Mouse (Mus musculus) hindbrain, embryonic 15.5 days (tissue): ENCODE data around the gene Hinfp. TPM values are rescaled to one million over a fixed set of nuclear protein-coding genes. Genes with fewer than 3 reads are reported as not detected.
"Not testable (repeated sequence)": the region's sequence is repeated elsewhere in the genome, so short reads cannot be mapped to it uniquely, and the experiment has no call there.

Experiments used
- ATAC-seq: fragments of 200-750 bp; cut with Nextera tagmentation; 2 replicates; pipeline ENCODE4 v1.8.0; 2017; ENCODE audit warnings: low read depth, moderate number of reproducible peaks, moderate TSS enrichment; ENCODE audit not compliant: low FRiP score
- H3K27ac ChIP-seq: fragments of 300-500 bp; sonication (generic); replicated peaks from 2 replicates; pipeline ENCODE4 v1.5.1; 2015; ENCODE audit warnings: mild to moderate bottlenecking, inconsistent platforms
- H3K27me3 ChIP-seq: fragments of 300-500 bp; sonication (generic); 2 replicates; pipeline ENCODE4 v1.6.1; 2015; ENCODE audit warnings: control low read depth, inconsistent platforms
- H3K36me3 ChIP-seq: fragments of 300-500 bp; sonication (generic); 2 replicates; pipeline ENCODE4 v1.6.1; 2015; ENCODE audit warnings: control low read depth, inconsistent platforms
- H3K4me1 ChIP-seq: fragments of 300-500 bp; sonication (generic); replicated peaks from 2 replicates; pipeline ENCODE4 v1.6.1; 2015; ENCODE audit warnings: control low read depth, inconsistent platforms
- H3K4me2 ChIP-seq: fragments of 300-500 bp; sonication (generic); 2 replicates; pipeline ENCODE4 v1.6.1; 2015; ENCODE audit warnings: moderate library complexity, mild to moderate bottlenecking, inconsistent platforms
- H3K4me3 ChIP-seq: fragments of 300-500 bp; sonication (generic); 2 replicates; pipeline ENCODE4 v1.5.1; 2015; ENCODE audit warnings: mild to moderate bottlenecking, inconsistent platforms
- H3K9ac ChIP-seq: fragments of 300-500 bp; sonication (generic); 2 replicates; pipeline ENCODE4 v1.6.1; 2015; ENCODE audit warnings: inconsistent platforms
- H3K9me3 ChIP-seq: fragments of 300-500 bp; sonication (generic); 2 replicates; pipeline ENCODE4 v1.6.1; 2016; ENCODE audit warnings: control low read depth, inconsistent platforms
- WGBS: fragments of 180-500 bp; shearing (Covaris S2); methylation state at CpG from one replicate; pipeline ENCODE4 v1.1.7; 2015; 5-methylcytosine and 5-hydroxymethylcytosine counted together
- polyA plus RNA-seq: library from polyadenylated mRNA; unstranded; fragments of >200 nt; fragmentation: Nextera tagmentation; extraction: Ambion mirVana; gene quantifications from 2 replicates; pipeline ENCODE4 v1.2.1, GENCODE M21; 2015

Hinfp gene
- polyA plus RNA-seq, 1 experiment from 2014 or later, result 28.8 TPM

DNA sequence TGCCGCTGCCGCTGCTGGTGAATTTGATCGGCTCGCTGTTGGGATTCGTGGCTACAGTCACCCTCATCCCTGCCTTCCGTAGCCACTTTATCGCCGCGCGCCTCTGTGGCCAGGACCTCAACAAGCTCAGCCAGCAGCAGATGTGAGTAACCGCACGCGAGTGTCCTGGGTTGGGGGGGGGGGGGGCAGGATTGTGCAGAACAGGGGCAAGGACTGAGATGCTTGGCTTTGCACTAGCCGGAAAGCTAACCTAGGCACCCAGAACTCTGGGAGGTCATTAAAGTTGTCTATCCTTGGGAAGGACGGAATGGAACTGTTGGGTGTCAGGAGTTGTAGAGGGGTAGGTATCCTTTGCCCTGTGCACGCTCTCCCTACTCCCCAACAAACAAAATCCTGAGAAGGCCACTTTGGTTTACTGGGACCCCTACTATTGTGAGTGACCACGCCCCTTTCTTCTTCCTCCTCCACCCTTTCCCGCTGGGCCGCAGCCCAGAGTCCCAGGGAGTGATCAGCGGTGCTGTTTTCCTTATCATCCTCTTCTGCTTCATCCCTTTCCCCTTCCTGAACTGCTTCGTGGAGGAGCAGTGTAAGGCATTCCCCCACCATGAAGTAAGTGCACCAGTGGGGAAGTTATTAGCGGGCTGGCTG, 21.7 kb upstream of the Hinfp start:
- H3K9ac ChIP-seq, result peak overlapping the region; percentile 71
- ATAC-seq, result peak; percentile 33
- H3K4me1 ChIP-seq, result peaks cover 15% of the 10 kb centered on the region
- peak overlapping the region; percentile 88 for H3K27ac ChIP-seq
- H3K27me3 ChIP-seq, result no peaks in the 10 kb centered on the region
- no peaks in the 10 kb centered on the region for H3K9me3 ChIP-seq
- H3K36me3 ChIP-seq, result peaks cover 29% of the 10 kb centered on the region
- peak overlapping the region; percentile 66 for H3K4me3 ChIP-seq
- peak overlapping the region; percentile 73 for H3K4me2 ChIP-seq
- under 1% methylated on average over 22 of the region's 22 CpGs for WGBS

DNA sequence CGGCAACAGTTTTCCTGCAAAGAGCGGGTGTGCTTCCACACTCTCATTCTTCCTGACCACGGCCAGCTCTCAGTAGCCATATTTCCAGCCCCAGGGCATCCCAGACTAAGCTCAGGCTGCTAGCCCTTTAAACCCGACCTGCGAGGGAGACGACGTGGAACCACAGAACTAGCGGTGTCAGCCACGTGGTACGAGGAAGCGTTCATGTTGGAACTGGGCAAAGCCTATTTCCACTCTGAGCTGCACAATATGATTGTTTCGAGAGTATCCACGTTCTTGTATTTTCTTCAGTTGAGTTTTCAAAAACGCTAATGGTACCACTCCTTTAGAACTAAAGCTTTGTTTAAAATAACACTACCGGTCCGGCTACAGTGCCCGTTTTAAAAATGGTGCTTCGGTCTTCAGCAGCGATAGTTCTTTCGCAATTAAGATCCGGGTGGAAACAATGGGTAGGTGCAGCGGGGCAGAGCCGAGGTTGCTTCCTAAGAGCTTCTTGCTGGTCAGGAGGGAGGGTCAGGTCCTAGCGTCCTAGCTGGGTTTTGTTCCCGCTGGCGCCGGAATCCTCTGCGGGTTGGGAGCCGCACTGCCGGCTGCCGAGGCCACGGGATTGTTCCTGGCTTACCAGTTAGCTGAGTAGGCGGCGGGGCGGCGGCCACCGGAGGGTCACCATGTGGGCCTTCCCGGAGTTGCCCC, 21.0 kb upstream of the Hinfp start:
- peak; percentile 94 for ATAC-seq
- H3K9me3 ChIP-seq, result no peaks in the 10 kb centered on the region
- H3K27ac ChIP-seq, result peak overlapping the region; percentile 88
- H3K9ac ChIP-seq, result peak overlapping the region; percentile 71
- H3K27me3 ChIP-seq, result no peaks in the 10 kb centered on the region
- peak overlapping the region; percentile 73 for H3K4me2 ChIP-seq
- under 1% methylated on average over 37 of the region's 38 CpGs for WGBS
- peaks cover 15% of the 10 kb centered on the region for H3K4me1 ChIP-seq
- H3K36me3 ChIP-seq, result peaks cover 23% of the 10 kb centered on the region
- peak overlapping the region; percentile 66 for H3K4me3 ChIP-seq

DNA sequence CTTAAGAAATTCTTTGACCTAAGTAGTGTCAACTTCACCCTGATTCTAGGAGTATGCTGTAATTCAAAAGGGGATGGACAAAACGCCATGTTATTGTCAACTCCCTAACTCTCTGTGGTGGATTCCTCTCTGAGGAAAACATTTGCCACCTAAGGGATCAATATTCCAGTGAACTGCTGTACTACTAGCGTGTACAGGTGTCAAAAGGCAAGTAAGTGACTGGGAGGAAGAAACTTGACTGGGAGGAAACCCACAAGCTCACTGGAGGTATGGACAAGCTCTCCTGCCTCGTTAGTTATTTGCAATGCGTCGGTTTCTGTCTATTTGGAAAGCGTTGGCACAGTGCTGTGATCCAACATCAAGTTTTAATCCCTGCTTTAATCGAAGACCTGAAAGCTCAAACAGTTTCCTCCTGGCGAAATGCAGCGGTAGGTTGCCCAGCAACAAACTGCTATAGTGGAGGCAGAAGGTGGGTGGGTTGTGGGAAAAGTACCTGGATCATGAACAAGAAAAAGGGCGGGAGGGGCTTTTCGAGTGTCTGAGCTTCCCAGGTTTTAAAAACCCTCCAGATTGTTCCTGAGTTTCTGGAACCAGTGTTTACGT, 20.4 kb upstream of the Hinfp start, which contains the start of gene Dpagt1:
Gene Dpagt1 (plus strand): TSS at position 252 of the 603 bp plus-strand sequence.
- ATAC-seq, result peak; percentile 68
- WGBS, result 4% methylated on average over 12 of the region's 12 CpGs

DNA sequence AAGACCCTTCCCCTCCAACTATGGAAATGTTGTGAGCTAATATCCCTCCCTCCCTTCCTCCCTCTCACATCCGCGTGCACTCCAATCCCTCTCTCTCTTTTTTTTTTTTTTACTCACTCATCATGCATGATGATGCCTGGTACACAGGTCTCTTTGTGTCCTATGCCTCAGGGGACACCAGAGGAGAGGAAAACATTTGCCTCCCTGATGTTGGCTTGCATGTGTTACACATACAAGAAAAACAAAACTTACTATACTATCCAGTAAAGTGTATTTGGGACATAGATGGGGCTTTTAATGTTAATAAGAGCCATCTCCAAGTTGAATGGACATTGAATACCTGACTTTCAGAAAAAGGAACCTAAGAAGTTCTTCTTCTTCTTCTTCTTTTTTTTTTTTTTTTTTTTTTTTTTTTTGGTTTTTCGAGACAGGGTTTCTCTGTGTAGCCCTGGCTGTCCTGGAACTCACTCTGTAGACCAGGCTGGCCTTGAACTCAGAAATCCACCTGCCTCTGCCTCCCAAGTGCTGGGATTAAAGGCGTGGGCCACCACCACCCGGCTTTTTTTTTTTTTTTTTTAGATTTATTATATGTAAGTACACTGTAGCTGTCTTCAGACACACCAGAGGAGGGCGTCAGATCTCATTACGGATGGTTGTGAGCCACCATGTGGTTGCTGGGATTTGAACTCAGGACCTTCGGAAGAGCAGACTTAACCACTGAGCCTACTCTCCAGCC, 19.7 kb upstream of the Hinfp start:
- Histone ChIP-seq H3K27ac (peak overlapping the region; percentile 88; the same call in 1 of the 2 replicates), H3K36me3 (peaks cover 12% of the 10 kb centered on the region; the same call in 1 of the 2 replicates), H3K4me2 (peak overlapping the region; percentile 73), H3K4me1 (peaks cover 21% of the 10 kb centered on the region)
- not testable (repeated sequence) for ATAC-seq, H3K4me3 ChIP-seq, H3K9ac ChIP-seq, H3K27me3 ChIP-seq, H3K9me3 ChIP-seq
- 62% methylated on average over 7 of the region's 8 CpGs for WGBS

More for the DNA sequence above, 20.4 kb upstream of the Hinfp start, which contains the start of gene Dpagt1:
- Histone ChIP-seq H3K27me3 (no peaks in the 10 kb centered on the region), H3K27ac (peak within 1 kb of the TSS; percentile 88), H3K4me1 (peaks cover 18% of the 10 kb centered on the region), H3K36me3 (peaks cover 18% of the 10 kb centered on the region; the same call in 1 of the 2 replicates), H3K4me2 (peak within 1 kb of the TSS; percentile 73), H3K4me3 (peak within 1 kb of the TSS; percentile 66), H3K9me3 (no peaks in the 10 kb centered on the region), H3K9ac (peak within 1 kb of the TSS; percentile 71)

DNA sequence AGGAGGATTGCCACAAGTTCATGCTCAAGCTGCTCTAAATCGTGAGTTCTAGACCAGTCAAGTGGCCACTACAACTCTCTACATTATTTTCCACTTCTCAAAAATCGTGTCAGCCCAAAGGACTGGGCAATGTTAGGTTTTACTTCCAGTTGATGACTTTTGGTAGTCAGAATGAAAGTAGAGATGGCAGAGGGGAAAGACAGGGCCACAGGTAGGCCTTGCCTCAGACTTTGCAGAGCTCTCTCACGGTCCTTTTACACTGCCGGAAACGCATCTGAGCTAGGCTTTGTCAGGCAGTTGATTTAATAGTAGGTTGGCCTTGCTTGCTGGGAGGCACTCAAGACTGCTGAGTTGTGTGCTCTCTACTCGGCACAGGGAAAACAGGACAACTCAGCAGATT, 18.7 kb upstream of the Hinfp start:
- no peak for ATAC-seq
- peaks cover 4% of the 10 kb centered on the region; the same call in 1 of the 2 replicates for H3K36me3 ChIP-seq
- H3K4me2 ChIP-seq, result no peak overlapping the region
- no peaks in the 10 kb centered on the region for H3K27me3 ChIP-seq
- H3K4me1 ChIP-seq, result peaks cover 25% of the 10 kb centered on the region
- no peak overlapping the region for H3K9ac ChIP-seq
- H3K9me3 ChIP-seq, result no peaks in the 10 kb centered on the region
- WGBS, result 76% methylated on average over 6 of the region's 6 CpGs
- no peak overlapping the region for H3K27ac ChIP-seq
- no peak overlapping the region for H3K4me3 ChIP-seq

DNA sequence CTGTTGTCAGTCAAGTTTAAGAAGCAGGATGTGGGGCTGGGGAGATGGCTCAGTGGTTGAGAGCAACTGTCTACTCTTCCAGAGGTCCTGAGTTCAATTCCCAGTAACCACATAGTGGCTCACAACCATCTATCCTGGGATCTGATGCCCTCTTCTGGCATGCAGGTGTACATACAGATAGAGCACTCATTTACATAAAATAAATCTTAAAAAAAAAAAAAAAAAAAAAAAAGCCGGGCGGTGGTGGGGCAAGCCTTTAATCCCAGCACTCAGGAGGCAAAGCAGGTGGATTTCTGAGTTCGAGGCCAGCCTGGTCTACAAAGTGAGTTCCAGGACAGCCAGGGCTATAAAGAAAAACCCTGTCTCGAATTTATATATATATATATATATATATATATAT, 18.2 kb upstream of the Hinfp start:
- H3K36me3 ChIP-seq, H3K4me2 ChIP-seq, H3K4me3 ChIP-seq, H3K9me3 ChIP-seq, H3K27ac ChIP-seq, H3K27me3 ChIP-seq, ATAC-seq, H3K9ac ChIP-seq: not testable (repeated sequence)
- H3K4me1 ChIP-seq, result peaks cover 30% of the 10 kb centered on the region
- 68% methylated on average over 4 of the region's 4 CpGs for WGBS

DNA sequence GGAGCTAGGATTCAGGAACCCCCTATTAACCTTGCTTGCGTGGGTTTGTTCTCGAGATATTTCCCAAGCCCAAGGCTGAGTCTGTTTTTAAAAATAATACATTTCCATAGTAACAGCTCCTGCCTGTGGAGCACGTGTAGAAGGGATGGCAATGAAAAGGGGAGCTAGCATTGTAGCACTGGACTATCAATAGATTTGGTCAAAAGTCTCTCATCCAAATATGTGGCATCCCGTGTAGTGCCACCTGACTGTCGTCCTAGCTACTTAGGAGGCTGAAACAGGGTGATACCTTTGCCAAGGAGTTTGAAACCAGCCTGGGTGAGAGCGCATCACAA, 15.3 kb upstream of the Hinfp start:
- Histone ChIP-seq H3K4me1 (peaks cover 37% of the 10 kb centered on the region), H3K27me3 (no peaks in the 10 kb centered on the region), H3K4me3 (peak overlapping the region; percentile 100), H3K27ac (peak overlapping the region; percentile 64), H3K9me3 (no peaks in the 10 kb centered on the region), H3K4me2 (peak overlapping the region; percentile 86), H3K9ac (peak overlapping the region; percentile 35; the same call in 1 of the 2 replicates), H3K36me3 (peaks cover 4% of the 10 kb centered on the region; the same call in 1 of the 2 replicates)
- ATAC-seq, result 0 out of 2 replicates have a peak, but pooled peaks have one; percentile 1
- WGBS, result 16% methylated on average over 6 of the region's 6 CpGs

DNA sequence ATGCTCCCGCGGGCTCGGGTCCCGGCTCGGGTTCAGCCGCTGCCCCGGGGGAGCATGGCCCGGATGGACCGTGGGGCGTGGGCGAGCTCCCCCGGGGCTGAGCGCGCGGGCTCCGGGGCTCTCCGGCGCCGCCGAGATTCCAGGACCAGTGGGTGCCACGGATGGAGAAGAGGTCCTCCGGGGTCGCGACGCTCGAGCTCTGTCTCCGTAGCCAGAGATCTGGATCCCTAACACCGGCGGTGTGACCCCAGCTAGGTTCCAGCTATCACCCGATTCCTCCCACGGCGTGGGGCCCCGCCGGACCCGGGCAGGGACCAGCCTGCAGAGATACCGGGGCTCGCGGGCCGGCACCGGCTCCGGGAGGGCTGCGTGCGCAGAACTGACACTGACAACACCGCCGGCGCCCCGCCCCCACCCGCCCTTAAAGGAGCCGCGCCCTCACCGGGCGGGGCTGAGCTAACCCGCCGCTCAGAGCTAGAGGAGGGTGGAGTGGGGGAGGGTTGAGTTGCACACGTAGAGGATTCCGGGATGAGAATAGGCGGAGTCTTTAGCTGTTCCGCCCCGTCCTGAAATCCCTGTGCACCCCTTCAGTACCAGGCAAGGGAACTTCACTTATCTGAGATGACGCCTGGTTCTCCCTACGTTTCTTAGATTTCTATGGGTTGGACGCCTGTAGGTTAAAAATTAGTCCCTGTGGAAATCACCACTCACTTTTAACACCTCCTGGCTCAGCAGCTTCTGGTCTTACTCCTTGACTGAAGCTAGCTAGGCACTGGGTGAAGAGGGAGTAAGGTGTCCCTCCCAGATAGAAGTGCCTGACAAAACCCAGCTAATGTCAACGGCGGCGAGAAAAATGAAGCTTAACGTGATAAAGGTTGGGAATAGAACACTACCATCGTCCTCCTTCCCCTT, 14.7 kb upstream of the Hinfp start, which contains the start of gene C2cd2l:
Gene C2cd2l (minus strand): TSS at position 399 of the 912 bp plus-strand sequence.
- Histone ChIP-seq H3K9me3 (no peaks in the 10 kb centered on the region), H3K4me1 (peaks cover 33% of the 10 kb centered on the region), H3K4me3 (peak within 1 kb of the TSS; percentile 100), H3K27me3 (no peaks in the 10 kb centered on the region), H3K9ac (peak within 1 kb of the TSS; percentile 99), H3K27ac (peak within 1 kb of the TSS; percentile 77), H3K4me2 (peak within 1 kb of the TSS; percentile 86), H3K36me3 (peaks cover 10% of the 10 kb centered on the region)
- ATAC-seq, result peak; percentile 98
- WGBS, result under 1% methylated on average over 67 of the region's 67 CpGs

DNA sequence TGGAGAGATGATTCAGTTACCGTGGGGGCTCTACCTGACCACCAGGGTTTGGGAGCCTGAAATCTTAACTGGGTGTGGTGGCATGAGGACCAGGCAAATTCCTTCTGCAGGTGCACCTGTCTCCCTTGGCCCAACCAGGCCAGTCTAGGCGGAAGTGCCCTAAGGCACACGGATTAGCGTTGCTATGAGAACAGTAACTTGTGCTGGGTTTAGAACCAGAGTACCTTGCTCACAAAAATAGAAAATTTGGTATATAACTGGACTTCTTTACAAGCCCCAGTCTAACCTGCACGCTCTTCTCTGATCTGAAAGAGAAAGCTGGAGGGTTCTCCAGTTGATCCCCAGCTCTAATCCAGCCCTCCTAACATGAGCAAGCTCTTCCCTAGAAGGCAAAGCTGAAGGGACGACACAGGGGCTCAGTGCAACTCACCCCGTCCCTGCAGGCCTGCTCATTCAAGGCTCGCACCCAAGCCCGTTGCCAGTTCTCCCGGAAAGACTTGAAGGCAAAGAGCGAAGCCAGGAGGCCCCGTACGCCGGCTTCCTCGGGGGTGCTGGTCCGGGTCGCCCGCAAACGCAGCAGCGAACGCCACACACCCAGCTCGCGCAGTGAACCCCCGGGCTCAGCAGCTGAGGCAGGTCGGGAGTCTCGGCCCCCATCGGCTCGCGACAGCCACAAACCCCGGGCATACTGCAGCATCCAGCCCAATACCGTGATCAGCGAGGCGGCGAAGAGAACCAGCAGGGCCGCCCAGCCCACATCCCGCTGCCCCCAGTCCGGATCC, 13.8 kb upstream of the Hinfp start:
- Histone ChIP-seq H3K27me3 (no peaks in the 10 kb centered on the region), H3K27ac (peak overlapping the region; percentile 77), H3K4me1 (peaks cover 34% of the 10 kb centered on the region), H3K9ac (peak overlapping the region; percentile 99), H3K4me2 (peak overlapping the region; percentile 86), H3K36me3 (peaks cover 19% of the 10 kb centered on the region), H3K9me3 (no peaks in the 10 kb centered on the region), H3K4me3 (peak overlapping the region; percentile 100)
- peak; percentile 3; the same call in 1 of the 2 replicates for ATAC-seq
- WGBS, result 2% methylated on average over 37 of the region's 37 CpGs

DNA sequence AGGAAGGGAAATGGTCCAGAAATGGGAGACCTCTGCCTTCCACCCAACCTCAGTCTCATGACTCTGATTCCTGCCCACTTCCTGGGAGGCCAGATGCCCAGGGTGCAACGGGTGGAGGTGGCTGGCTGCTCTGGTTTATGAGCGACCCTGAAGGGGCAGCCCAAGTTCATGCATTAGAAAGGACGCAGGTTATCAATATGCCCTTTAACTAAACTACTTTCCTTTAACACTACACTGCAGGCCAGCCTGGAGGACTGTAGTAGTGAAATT, 13.3 kb upstream of the Hinfp start:
- no peaks in the 10 kb centered on the region for H3K9me3 ChIP-seq
- ATAC-seq, result no peak
- 33% methylated on average over 3 of the region's 3 CpGs for WGBS
- no peaks in the 10 kb centered on the region for H3K27me3 ChIP-seq
- peak overlapping the region; percentile 100 for H3K4me3 ChIP-seq
- peak overlapping the region; percentile 86 for H3K4me2 ChIP-seq
- H3K9ac ChIP-seq, result peak overlapping the region; percentile 99
- H3K4me1 ChIP-seq, result peaks cover 39% of the 10 kb centered on the region
- H3K27ac ChIP-seq, result no peak overlapping the region; the same call in 1 of the 2 replicates
- peaks cover 23% of the 10 kb centered on the region for H3K36me3 ChIP-seq
